Mouse (Mus musculus) hindbrain, embryonic 10.5 days (tissue): ENCODE data around the gene Hddc2. TPM values are rescaled to one million over a fixed set of nuclear protein-coding genes. Genes with fewer than 3 reads are reported as not detected.

Experiments
- polyA plus RNA-seq: library from polyadenylated mRNA; unstranded; fragments of >200 nt; fragmentation: Nextera tagmentation; extraction: Ambion mirVana; gene quantifications from 2 replicates; pipeline ENCODE4 v1.2.1, GENCODE M21; 2016

Hddc2 gene
- polyA plus RNA-seq, 1 experiment from 2014 or later = 72.0 TPM

Other genes with a start within 250 kb of the Hddc2 start
- gene Tpd52l1, start 132.6 kb downstream of the Hddc2 start, polyA plus RNA-seq = 28.3 and 28.5 TPM in 2 replicates